Mouse (Mus musculus): Measurements from ENCODE around the gene Nrp1.

Gene Nrp1

GRCm38 (mm10) chr8:128371026-128371425, 12.6 kb downstream of the Nrp1 start:
- DNase-seq (ENCODE audit: extremely low spot score, low spot score): no peak

GRCm38 (mm10) chr8:128371789-128372188, 13.4 kb downstream of the Nrp1 start:
- DNase-seq (ENCODE audit: extremely low spot score, low spot score): no peak

- DNase-seq (ENCODE audit: extremely low spot score, low spot score): no peak
Observed at GRCm38 (mm10) chr8:128372724-128373123, 14.3 kb downstream of the Nrp1 start.

- DNase-seq (ENCODE audit: extremely low spot score, low spot score): no peak
Observed at GRCm38 (mm10) chr8:128373418-128373817, 15.0 kb downstream of the Nrp1 start.

GRCm38 (mm10) chr8:128375291-128375690, 16.9 kb downstream of the Nrp1 start:
- no peak for DNase-seq (ENCODE audit: extremely low spot score, low spot score)

- no peak for DNase-seq (ENCODE audit: extremely low spot score, low spot score)
Observed at GRCm38 (mm10) chr8:128383176-128383575, 24.8 kb downstream of the Nrp1 start.

- DNase-seq (ENCODE audit: extremely low spot score, low spot score): no peak
Observed at GRCm38 (mm10) chr8:128384366-128384765, 26.0 kb downstream of the Nrp1 start.

- DNase-seq (ENCODE audit: extremely low spot score, low spot score): no peak
Observed at GRCm38 (mm10) chr8:128384921-128385332, 26.5 kb downstream of the Nrp1 start.

- no peak for DNase-seq (ENCODE audit: extremely low spot score, low spot score)
Observed at GRCm38 (mm10) chr8:128386963-128387621, 28.7 kb downstream of the Nrp1 start.

- no peak for DNase-seq (ENCODE audit: extremely low spot score, low spot score)
Observed at GRCm38 (mm10) chr8:128390759-128391158, 32.4 kb downstream of the Nrp1 start.

- DNase-seq (ENCODE audit: extremely low spot score, low spot score): no peak
Observed at GRCm38 (mm10) chr8:128391182-128391760, 32.9 kb downstream of the Nrp1 start.

GRCm38 (mm10) chr8:128394671-128395193, 36.3 kb downstream of the Nrp1 start:
- no peak for DNase-seq (ENCODE audit: extremely low spot score, low spot score)

- no peak for DNase-seq (ENCODE audit: extremely low spot score, low spot score)
Observed at GRCm38 (mm10) chr8:128396968-128397367, 38.6 kb downstream of the Nrp1 start.

GRCm38 (mm10) chr8:128397441-128397840, 39.0 kb downstream of the Nrp1 start:
- DNase-seq (ENCODE audit: extremely low spot score, low spot score): no peak

GRCm38 (mm10) chr8:128398472-128399091, 40.2 kb downstream of the Nrp1 start:
- DNase-seq (ENCODE audit: extremely low spot score, low spot score): no peak

GRCm38 (mm10) chr8:128400286-128400685, 41.9 kb downstream of the Nrp1 start:
- no peak for DNase-seq (ENCODE audit: extremely low spot score, low spot score)

- no peak for DNase-seq (ENCODE audit: extremely low spot score, low spot score)
Observed at GRCm38 (mm10) chr8:128404876-128405275, 46.5 kb downstream of the Nrp1 start.

- DNase-seq (ENCODE audit: extremely low spot score, low spot score): no peak
Observed at GRCm38 (mm10) chr8:128413381-128413780, 55.0 kb downstream of the Nrp1 start.

- no peak for DNase-seq (ENCODE audit: extremely low spot score, low spot score)
Observed at GRCm38 (mm10) chr8:128415730-128416684, 57.6 kb downstream of the Nrp1 start.

GRCm38 (mm10) chr8:128416896-128417295, 58.5 kb downstream of the Nrp1 start:
- no peak for DNase-seq (ENCODE audit: extremely low spot score, low spot score)

Measured in neural tube, embryonic 10.5 days (tissue).